Mouse (Mus musculus): ENCODE data around the gene Atp5d. TPM values are rescaled to one million over a fixed set of nuclear protein-coding genes. Genes with fewer than 3 reads are reported as not detected.
A peak's percentile ranks its signal among the peaks of the same experiment; 100 is the strongest.
"Not testable (repeated sequence)": the region's sequence is repeated elsewhere in the genome, so short reads cannot be mapped to it uniquely, and the experiment has no call there.

The Atp5d gene
- total and polyA plus RNA-seq, 3 experiments: 1,015 to 1,938 (median 1,150) TPM

DNA sequence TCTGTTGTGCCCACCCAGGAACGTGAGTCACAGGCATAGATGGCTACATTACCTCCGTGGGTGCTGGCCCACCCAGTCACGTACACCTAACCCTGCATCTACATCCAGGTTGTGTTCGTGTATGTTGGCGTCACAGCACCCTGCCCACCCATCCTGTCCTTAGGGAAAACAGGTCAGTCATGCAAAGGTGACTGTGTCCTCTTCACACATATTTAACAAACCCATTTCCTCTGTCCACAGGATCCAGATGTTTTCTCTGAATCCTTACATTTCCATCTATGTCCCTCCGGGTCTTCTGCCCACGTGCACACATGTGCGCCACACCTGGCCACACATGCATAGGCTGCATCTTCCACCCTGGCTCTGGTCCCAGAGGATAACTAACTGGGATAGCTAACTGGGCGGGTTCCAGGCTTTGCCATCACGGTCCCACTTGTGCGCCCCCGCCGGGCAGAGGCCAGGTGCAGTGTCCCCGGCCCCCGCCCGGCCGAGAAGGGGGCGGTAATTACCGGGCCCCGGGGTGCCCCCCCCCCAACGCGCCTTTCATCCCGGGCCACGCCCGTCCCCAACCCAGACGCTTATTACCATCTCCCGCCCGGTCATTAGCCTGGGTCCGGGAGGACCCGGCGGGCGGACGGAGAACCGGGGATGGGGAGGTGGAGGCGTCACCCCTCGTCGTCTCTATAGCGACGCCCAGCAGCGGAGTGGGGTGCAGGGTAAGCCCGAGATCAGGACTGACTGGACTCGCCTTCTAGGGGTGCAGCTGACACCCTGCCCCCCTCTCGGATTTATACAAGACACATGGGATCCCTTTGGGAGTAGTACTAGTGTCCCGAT, 25.9 kb downstream of the Atp5d start:
- peaks cover 23% of the 10 kb centered on the region for H3K4me1 ChIP-seq (ENCODE audit: control insufficient read depth, insufficient read depth, low read length)
- no peak for TF ChIP-seq EP300 (IDR thresholded peaks at IDR 0.05; ENCODE audit: insufficient read depth, low read depth, low read length)
- TF ChIP-seq POLR2A (IDR thresholded peaks at IDR 0.05; ENCODE audit: insufficient read depth, low read depth, low read length): no peak
- TF ChIP-seq CTCF (IDR thresholded peaks at IDR 0.05): no peak
- peak in 1 of 2 experiments; percentile 54 for DNase-seq
- intact Hi-C loops (cut with DNase I): no loop called here
- H3K9ac ChIP-seq (ENCODE audit: low read depth, low read length): peak overlapping the region; percentile 37
- peaks cover 2% of the 10 kb centered on the region; the same call in 1 of the 2 replicates for H3K36me3 ChIP-seq (ENCODE audit: control insufficient read depth, insufficient read depth, low read length)
- H3K79me2 ChIP-seq (replicated peaks; ENCODE audit: control insufficient read depth, insufficient read depth, low read length): no peaks in the 10 kb centered on the region
- H3K4me3 ChIP-seq: peak overlapping the region; percentile 64
- H3K27me3 ChIP-seq (ENCODE audit: control insufficient read depth, insufficient read depth, low read length): no peaks in the 10 kb centered on the region
- whole genome bisulfite sequencing: 8% methylated on average over 44 of the region's 44 CpGs
- peak overlapping the region; percentile 74 for H3K27ac ChIP-seq

DNA sequence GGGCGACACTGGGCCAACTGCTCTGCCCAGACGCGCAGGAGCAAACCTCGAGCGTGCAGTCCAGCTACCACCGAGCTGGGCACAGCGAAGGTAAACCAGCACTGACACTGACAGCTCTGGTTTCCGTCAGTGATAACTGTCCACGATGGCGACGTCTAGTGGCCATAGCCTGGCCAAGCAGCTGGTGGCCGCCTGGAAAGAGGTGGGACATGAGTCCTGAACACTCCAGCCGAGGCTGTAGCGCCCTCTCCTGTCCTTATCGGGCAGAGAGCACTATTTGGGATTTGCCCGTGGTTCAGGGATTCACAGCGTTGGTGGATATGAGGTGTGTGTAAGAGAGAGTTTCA, 26.5 kb downstream of the Atp5d start:
- DNase-seq: peak; percentile 96
- peak overlapping the region; percentile 74 for H3K27ac ChIP-seq
- H3K4me1 ChIP-seq (ENCODE audit: control insufficient read depth, insufficient read depth, low read length): peaks cover 21% of the 10 kb centered on the region
- peak overlapping the region; percentile 37 for H3K9ac ChIP-seq (ENCODE audit: low read depth, low read length)
- intact Hi-C loops (cut with DNase I): loop anchor here (1.0 to 5.0 kb wide), 2 partner anchors 20 to 313 kb away; partner anchors contain the start of gene Ptbp1
- H3K27me3 ChIP-seq (ENCODE audit: control insufficient read depth, insufficient read depth, low read length): no peaks in the 10 kb centered on the region
- under 1% methylated on average over 17 of the region's 17 CpGs for WGBS
- no peaks in the 10 kb centered on the region for H3K79me2 ChIP-seq (replicated peaks; ENCODE audit: control insufficient read depth, insufficient read depth, low read length)
- H3K36me3 ChIP-seq (ENCODE audit: control insufficient read depth, insufficient read depth, low read length): peaks cover 2% of the 10 kb centered on the region; the same call in 1 of the 2 replicates
- H3K4me3 ChIP-seq: peak overlapping the region; percentile 64
- TF ChIP-seq POLR2A (IDR thresholded peaks at IDR 0.05; ENCODE audit: insufficient read depth, low read depth, low read length) (peak; percentile 95), EP300 (IDR thresholded peaks at IDR 0.05; ENCODE audit: insufficient read depth, low read depth, low read length) (peak; percentile 100), CTCF (IDR thresholded peaks at IDR 0.05) (0 out of 2 replicates have a peak, but pooled peaks have one; percentile 100)

DNA sequence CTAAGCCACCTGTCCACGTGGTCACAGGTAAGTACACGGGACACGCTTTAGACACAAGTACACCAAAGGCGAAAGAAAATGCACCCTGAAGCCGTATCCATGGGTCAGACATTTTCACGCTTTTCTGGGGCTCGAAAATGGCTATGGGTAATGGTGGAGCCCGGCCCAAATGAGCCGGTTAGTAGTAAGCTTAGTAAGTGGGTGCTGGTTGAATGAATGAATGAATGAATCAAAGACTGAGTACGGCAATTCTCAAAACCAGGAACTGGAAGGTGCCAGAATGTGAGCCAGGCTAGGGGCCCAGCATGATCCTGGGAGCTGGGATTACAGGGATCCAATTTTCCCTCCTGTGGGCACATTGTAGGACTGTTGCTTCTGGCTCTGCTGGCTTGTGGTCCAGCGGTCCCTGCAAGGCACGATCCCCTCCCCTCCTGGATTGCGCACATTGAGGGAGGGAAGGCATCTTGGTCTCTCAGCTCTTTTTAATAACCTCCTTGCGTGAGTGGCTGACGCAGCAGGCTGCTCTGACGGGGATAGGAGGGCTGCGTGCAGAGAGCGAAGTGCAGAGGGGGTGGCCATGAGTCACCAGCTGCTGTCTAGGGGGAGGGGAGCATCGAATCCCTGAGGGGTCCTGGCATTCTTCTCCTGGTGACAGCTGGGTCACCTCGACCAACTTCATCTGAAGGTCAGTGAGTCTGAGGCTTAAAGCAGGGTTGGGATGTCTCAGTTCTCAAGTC, 27.1 kb downstream of the Atp5d start, which contains the start of gene Cirbp:
Gene Cirbp (plus strand): TSS at position 594 of the 737 bp plus-strand sequence.
- peaks cover 2% of the 10 kb centered on the region; the same call in 1 of the 2 replicates for H3K36me3 ChIP-seq (ENCODE audit: control insufficient read depth, insufficient read depth, low read length)
- H3K79me2 ChIP-seq (replicated peaks; ENCODE audit: control insufficient read depth, insufficient read depth, low read length): peaks cover 1% of the 10 kb centered on the region
- no peak; the same call in 1 of the 2 replicates for TF ChIP-seq CTCF (IDR thresholded peaks at IDR 0.05)
- TF ChIP-seq EP300 (IDR thresholded peaks at IDR 0.05; ENCODE audit: insufficient read depth, low read depth, low read length): no peak
- no peak for TF ChIP-seq POLR2A (IDR thresholded peaks at IDR 0.05; ENCODE audit: insufficient read depth, low read depth, low read length)
- no peaks in the 10 kb centered on the region for H3K27me3 ChIP-seq (ENCODE audit: control insufficient read depth, insufficient read depth, low read length)
- DNase-seq: peak in 1 of 2 experiments; percentile 29
- peak within 1 kb of the TSS; percentile 88 for H3K27ac ChIP-seq
- intact Hi-C loops (cut with DNase I): loop anchor here (1.0 to 5.0 kb wide), 3 partner anchors 20 to 313 kb away; partner anchors contain the start of genes Ptbp1 and Stk11
- H3K4me1 ChIP-seq (ENCODE audit: control insufficient read depth, insufficient read depth, low read length): peaks cover 17% of the 10 kb centered on the region
- WGBS: 26% methylated on average over 20 of the region's 20 CpGs
- H3K4me3 ChIP-seq: peak within 1 kb of the TSS; percentile 64
- H3K9ac ChIP-seq (ENCODE audit: low read depth, low read length): peak within 1 kb of the TSS; percentile 37

DNA sequence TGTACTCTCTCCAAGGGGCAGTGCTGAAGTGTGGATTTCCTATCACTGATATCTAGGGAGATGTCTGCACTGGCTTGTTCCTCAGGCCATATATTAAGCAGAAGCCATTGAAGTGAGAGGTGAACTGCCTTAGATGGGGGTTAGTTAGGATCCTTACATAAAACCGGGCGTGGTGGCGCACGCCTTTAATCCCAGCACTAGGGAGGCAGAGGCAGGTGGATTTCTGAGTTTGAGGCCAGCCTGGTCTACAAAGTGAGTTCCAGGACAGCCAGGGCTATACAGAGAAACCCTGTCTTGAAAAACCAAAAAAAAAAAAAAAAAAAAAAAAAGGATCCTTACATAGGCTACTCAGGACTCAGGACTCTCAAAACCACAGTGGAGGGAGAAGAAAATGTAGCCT, 27.7 kb downstream of the Atp5d start:
- peaks cover 14% of the 10 kb centered on the region for H3K4me1 ChIP-seq (ENCODE audit: control insufficient read depth, insufficient read depth, low read length)
- intact Hi-C loops (cut with DNase I): loop anchor here (2.0 to 5.0 kb wide), 2 partner anchors 51 to 314 kb away; partner anchors contain the start of genes Ptbp1 and Stk11
- H3K27me3 ChIP-seq (ENCODE audit: control insufficient read depth, insufficient read depth, low read length); H3K79me2 ChIP-seq (replicated peaks; ENCODE audit: control insufficient read depth, insufficient read depth, low read length); H3K27ac ChIP-seq; DNase-seq; H3K36me3 ChIP-seq (ENCODE audit: control insufficient read depth, insufficient read depth, low read length); H3K4me3 ChIP-seq; H3K9ac ChIP-seq (ENCODE audit: low read depth, low read length): not testable (repeated sequence)
- 91% methylated on average over 4 of the region's 4 CpGs for WGBS

DNA sequence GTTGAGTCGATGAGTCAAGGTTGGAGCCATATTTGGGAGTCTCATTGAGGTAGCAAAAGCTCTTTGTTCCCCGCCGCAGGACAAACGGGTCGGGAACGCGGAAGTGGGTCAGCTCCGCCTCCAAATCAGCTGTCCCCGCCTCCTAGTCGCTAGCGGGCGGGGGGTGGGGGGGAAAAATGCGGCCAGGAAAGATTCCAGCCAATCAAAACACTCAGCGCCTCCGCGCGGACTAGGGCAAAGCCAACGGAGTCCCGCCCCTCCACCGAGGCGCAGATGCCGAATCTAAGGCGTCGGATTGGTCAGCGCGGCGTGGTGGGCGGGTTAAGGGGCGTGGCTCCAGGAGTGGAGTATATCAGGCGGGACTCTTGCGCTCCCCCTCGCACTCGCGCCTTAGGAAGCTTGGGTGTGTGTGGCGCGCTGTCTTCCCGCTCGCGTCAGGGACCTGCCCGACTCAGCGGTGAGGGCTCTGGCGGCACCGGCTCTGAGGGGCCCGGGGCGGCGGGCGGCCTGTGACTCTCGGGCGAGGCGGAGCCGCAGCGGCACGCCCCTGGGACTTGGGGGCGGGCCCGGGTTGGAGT, 29.1 kb downstream of the Atp5d start:
- intact Hi-C loops (cut with DNase I): loop anchor here (2.0 to 5.0 kb wide), 2 partner anchors 53 to 315 kb away; partner anchors contain the start of genes Ptbp1 and Stk11
- peaks cover 10% of the 10 kb centered on the region for H3K4me1 ChIP-seq (ENCODE audit: control insufficient read depth, insufficient read depth, low read length)

More for the DNA sequence above, 29.1 kb downstream of the Atp5d start:
- peak; percentile 99 for DNase-seq
- Histone ChIP-seq H3K4me3 (peak overlapping the region; percentile 99), H3K27ac (peak overlapping the region; percentile 96), H3K27me3 (ENCODE audit: control insufficient read depth, insufficient read depth, low read length) (no peaks in the 10 kb centered on the region), H3K9ac (ENCODE audit: low read depth, low read length) (peak overlapping the region; percentile 97), H3K36me3 (ENCODE audit: control insufficient read depth, insufficient read depth, low read length) (peaks cover 2% of the 10 kb centered on the region), H3K79me2 (replicated peaks; ENCODE audit: control insufficient read depth, insufficient read depth, low read length) (peaks cover 5% of the 10 kb centered on the region)
- TF ChIP-seq CTCF (IDR thresholded peaks at IDR 0.05): no peak
- TF ChIP-seq POLR2A (IDR thresholded peaks at IDR 0.05; ENCODE audit: insufficient read depth, low read depth, low read length): peak; percentile 99
- 0 out of 2 replicates have a peak, but pooled peaks have one; percentile 61 for TF ChIP-seq EP300 (IDR thresholded peaks at IDR 0.05; ENCODE audit: insufficient read depth, low read depth, low read length)
- under 1% methylated on average over 55 of the region's 55 CpGs for WGBS
